Mouse (Mus musculus): ENCODE results near the gene Nmu.

Gene Nmu

GRCm38 (mm10) chr5:76363453-76364104, at the start of gene Nmu:
Gene Nmu (minus strand): TSS chr5:76363788.
- in situ Hi-C loops (cut with MboI; ENCODE audit: unreplicated experiment in 2 of 2) = no loop called here

DNA sequence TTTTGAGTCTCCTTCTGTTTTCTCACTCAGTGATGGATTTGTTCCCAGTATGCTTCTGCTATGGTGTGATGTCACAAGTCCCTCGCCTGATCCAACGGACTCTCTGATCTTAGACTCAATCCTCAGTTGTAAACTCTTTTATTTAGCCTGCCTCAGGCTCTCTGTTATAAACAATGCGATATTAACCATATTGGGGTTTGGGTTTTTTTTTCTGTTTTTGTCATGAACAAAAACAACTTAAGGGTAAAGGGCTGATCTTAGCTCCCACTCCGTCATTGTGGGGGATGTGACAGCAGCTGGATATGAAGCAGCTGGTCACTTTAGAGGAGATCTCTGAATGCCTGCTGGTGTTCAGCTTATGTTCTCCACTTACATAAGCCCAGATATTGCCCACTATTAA, 48.1 kb upstream of the Nmu start:
- in situ Hi-C loops (cut with MboI; ENCODE audit: unreplicated experiment in 2 of 2) = loop anchor here (5.0 to 10.0 kb wide), 4 partner anchors 387 to 544 kb away; no protein-coding TSS in a partner anchor

DNA sequence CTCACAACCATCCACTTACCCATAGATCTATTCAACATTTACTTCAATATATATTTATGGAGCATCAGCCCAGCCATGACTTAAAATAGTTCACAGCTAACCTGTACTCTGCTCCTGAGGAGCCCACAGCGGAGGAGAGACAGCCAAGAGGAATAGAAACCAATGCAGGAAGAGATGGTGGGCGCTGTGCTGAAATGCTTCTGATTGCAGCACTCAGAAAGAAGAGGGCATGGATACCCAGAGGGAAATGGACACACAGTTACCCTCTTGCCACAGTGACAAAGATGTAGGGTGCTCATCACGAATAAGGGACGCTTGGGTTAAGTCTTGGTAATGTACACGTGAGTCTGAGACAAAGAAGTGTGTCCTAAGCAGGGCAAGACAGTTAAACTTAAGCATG, 30.8 kb upstream of the Nmu start:
- in situ Hi-C loops (cut with MboI; ENCODE audit: unreplicated experiment in 2 of 2) = loop anchor here in 1 of 2 experiments (10.0 kb wide), 1 partner anchor 60 kb away; the partner anchor contains the start of gene Pdcl2

GRCm38 (mm10) chr5:76389041-76389795, 25.6 kb upstream of the Nmu start:
- in situ Hi-C loops (cut with MboI; ENCODE audit: unreplicated experiment in 2 of 2) = no loop called here

GRCm38 (mm10) chr5:76388474-76388873, 24.9 kb upstream of the Nmu start:
- in situ Hi-C loops (cut with MboI; ENCODE audit: unreplicated experiment in 2 of 2) = no loop called here

DNA sequence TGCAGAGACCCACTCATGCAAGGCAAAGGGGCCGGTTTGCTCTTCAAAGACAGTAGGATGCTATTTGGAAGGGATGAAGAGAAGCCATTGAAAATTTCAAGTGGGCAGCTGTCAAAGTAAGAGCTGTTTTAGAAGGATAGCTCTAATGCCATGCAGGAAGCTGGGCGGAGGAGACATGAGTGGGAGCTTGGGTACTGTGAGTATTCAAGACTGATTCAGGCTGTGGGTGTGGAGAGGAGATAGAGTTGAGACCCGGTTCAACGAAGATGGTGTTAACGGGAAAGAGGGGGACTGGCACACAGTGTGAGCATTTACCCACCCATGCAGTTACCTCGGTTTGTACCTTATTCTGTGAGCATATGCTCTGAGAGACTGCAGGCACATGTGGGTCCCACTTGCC, 20.1 kb upstream of the Nmu start:
- in situ Hi-C loops (cut with MboI; ENCODE audit: unreplicated experiment in 2 of 2) = no loop called here

GRCm38 (mm10) chr5:76381836-76382235, 18.2 kb upstream of the Nmu start:
- in situ Hi-C loops (cut with MboI; ENCODE audit: unreplicated experiment in 2 of 2) = no loop called here

- in situ Hi-C loops (cut with MboI; ENCODE audit: unreplicated experiment in 2 of 2) = no loop called here
Measured at GRCm38 (mm10) chr5:76379216-76379615, 15.6 kb upstream of the Nmu start.

DNA sequence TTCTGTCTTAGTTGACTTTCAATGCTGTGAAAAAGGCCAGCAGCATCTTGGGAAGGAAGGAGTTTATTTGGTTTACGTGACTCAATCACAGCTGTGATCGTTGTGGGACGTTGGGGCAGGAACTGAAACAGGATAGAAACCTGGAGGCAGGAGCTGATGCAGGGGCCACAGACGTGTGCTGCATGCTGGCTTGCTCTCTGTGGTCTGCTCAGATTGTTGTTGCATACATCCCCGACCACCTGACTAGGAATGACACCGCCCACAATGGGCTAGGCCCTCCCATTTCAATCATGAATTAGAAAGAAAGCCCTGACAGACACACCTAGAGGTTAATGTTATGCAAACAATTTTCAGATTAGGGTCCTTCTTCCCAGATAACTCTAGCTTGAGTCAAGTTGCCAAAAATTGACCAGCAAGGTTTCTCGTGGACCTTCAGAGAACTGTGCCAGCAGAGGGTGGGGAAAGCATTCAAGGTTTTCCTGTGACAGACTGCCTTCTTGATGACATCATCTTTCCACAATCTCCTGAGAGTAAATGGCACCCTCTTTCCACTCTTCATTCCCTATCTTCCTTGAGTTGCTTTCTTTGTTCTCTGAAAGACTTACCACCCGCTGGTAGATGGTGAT, 5.7 kb upstream of the Nmu start:
- in situ Hi-C loops (cut with MboI; ENCODE audit: unreplicated experiment in 2 of 2) = no loop called here

DNA sequence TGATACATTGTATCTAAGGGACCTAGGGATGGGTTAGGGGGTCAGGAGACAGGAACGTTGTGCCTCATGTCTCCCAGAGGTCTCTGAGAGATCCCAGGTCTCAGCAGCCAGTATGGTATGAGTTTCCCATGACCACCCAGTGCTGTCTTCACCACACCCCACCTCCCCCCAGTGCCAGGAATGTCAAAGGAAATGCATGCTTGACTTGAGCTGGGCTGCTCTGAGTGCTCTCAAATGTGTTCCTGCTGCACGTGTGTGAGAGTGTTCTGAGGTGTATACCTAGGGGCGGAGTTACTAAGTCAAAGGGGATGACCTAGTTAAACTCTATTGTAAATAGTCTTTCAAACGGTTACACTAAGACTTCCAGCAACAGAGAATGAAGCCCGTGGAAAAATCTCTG, 1.8 kb upstream of the Nmu start:
- in situ Hi-C loops (cut with MboI; ENCODE audit: unreplicated experiment in 2 of 2) = no loop called here

GRCm38 (mm10) chr5:76360786-76361185, 2.8 kb downstream of the Nmu start:
- in situ Hi-C loops (cut with MboI; ENCODE audit: unreplicated experiment in 2 of 2) = no loop called here

GRCm38 (mm10) chr5:76360057-76360456, 3.5 kb downstream of the Nmu start:
- in situ Hi-C loops (cut with MboI; ENCODE audit: unreplicated experiment in 2 of 2) = no loop called here

DNA sequence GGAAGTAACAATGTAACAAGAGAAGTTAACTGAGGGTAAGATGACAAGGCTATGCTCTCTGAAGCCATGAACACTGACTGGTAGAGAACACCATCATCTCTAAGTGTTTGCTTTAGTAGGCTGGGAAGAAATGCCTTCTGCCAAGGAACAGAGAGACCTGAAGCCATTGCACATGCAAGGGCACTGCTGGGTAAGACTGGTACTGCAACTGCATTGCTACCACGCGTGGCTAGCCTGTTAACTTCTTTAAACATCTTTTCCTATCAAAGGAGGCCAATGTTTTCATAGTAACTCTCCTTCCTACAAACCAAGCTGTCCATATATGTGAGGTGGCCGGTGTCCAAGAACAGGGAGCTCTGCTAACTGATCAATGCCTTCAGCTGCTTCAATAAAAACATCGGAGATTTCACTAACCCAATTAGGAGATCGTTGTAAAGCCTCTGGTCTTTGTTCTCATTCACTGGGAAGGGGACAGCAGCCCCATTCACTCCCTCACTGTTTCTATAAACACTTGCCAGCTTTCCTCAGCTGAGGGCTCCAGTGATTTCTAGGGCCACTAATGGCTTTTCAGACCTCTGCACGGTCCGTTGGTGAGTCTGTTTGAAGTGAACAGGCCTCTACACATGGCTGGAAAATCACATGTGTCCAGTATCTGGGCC, 11.5 kb downstream of the Nmu start:
- in situ Hi-C loops (cut with MboI; ENCODE audit: unreplicated experiment in 2 of 2) = no loop called here

- in situ Hi-C loops (cut with MboI; ENCODE audit: unreplicated experiment in 2 of 2) = no loop called here
Measured at GRCm38 (mm10) chr5:76351537-76351936, 12.1 kb downstream of the Nmu start.

DNA sequence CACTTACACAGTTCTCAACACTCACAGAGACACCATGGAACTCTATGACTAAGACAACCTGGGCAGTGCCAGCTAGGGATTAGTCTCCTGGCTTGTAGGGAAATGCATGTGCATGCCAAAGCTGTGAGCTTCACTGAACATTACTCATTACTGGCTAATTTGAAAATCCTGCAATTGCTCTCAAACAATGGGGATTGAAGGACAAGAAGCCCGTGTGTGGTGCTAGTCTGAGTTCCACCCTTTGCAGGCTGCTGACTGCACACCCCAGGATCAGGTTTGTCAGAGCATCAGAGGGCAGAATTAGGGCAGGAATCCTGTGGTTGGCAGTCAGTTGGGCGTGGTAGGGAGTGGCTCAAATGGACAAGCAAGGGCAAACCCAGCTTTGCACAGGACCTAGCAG, 17.5 kb downstream of the Nmu start:
- in situ Hi-C loops (cut with MboI; ENCODE audit: unreplicated experiment in 2 of 2) = no loop called here

DNA sequence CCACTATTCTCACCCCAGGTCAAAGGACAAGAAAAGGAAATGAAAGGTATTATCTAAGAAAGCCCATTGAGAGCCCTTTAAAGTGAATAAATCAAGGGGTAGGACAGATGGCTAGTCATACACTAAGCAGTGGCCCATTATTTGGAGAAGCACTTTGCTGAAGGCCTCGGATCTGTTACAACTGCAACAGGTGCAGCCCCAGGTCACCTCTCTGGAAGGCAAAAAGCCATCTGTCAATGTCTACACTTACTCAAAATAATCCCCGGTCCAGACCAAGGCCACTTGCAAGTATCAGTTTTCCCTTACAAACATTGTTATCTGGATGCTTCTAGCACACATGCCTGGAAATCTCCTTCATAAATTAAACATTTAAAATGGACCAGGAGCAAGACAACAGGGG, 22.7 kb downstream of the Nmu start:
- in situ Hi-C loops (cut with MboI; ENCODE audit: unreplicated experiment in 2 of 2) = no loop called here

DNA sequence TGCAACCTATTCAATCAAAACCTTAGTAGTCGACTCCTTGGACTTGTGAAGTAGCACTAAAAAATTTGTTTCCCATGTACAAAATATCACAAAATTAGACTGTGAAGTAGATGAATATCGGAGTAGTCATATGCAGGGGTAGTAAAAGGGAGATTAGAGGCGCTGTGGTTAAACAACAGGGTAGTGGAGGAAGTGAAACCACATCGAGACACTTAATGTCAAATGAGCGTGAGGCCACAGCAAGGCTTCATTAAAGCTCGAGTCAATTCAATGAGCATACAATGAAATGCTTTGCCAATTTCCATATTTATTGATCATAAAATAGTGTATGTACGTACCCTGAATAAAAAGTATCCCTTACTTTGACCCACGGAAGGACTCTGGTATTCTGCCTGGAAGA, 26.5 kb downstream of the Nmu start:
- in situ Hi-C loops (cut with MboI; ENCODE audit: unreplicated experiment in 2 of 2) = loop anchor here in 1 of 2 experiments (10.0 kb wide), 1 partner anchor 58 kb away; no protein-coding TSS in a partner anchor

DNA sequence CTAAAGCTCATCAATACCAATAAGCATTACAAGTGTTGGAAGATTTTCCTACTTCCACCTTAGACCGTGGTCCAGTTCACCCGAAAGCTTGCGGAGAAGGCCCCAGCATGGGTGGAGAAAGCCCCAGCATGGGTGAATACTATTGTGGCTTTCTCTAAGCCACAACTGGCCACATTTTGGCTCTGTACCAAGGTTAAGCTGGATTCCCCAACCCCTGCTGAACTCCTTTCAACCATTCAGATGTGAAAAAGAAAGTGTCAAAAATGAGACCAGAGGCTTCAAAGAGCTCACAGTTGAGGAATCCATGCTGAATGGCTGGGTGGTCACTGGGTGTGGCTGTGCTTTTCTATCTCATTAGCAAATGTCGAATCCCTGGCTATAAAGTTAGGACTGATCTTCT, 29.8 kb downstream of the Nmu start:
- in situ Hi-C loops (cut with MboI; ENCODE audit: unreplicated experiment in 2 of 2) = loop anchor here in 1 of 2 experiments (10.0 kb wide), 1 partner anchor 61 kb away; no protein-coding TSS in a partner anchor

GRCm38 (mm10) chr5:76330953-76331352, 32.6 kb downstream of the Nmu start, which contains the start of gene Pdcl2:
Gene Pdcl2 (minus strand): TSS chr5:76331156.
- in situ Hi-C loops (cut with MboI; ENCODE audit: unreplicated experiment in 2 of 2) = loop anchor here in 1 of 2 experiments (10.0 kb wide), 1 partner anchor 64 kb away; no protein-coding TSS in a partner anchor

- in situ Hi-C loops (cut with MboI; ENCODE audit: unreplicated experiment in 2 of 2) = no loop called here
Measured at GRCm38 (mm10) chr5:76327296-76327695, 36.3 kb downstream of the Nmu start.

DNA sequence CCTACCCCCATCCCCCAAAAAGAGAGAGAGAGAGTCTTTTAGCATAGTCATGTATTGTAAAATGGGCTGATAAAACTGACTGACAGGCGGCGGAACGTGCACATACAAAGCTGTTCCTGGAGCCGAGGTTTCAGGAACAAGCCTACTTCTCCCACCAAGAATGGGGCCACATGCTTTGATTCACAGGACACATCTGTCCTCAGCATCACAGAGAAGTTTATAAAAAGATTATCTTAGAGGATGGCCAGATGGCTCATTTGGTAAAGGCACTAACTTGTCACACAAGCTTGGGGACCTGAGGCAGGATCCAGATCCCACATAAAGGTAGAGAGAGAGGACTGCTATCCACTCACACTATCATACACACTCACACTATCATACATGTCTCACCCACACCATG, 38.5 kb downstream of the Nmu start:
- in situ Hi-C loops (cut with MboI; ENCODE audit: unreplicated experiment in 2 of 2) = no loop called here

Data from v-Abl transformed pro-B cells (cell line).